Comparison of ENCODE assay signal across 19 mouse cellular contexts in genomic region chr6:83323652-83324419, GRCm38 (mm10). TPM values are rescaled to one million over a fixed set of nuclear protein-coding genes. Genes with fewer than 3 reads are reported as not detected.
DNase-seq lines count a peak whose midpoint lies in the region; ATAC-seq lines count a peak whose summit lies in the region.
"Had no signal": no experiment of that assay in that cellular context is flagged by ENCODE, and none has a peak within 500 bp of the region (broad histone marks: within the 10 kb centered on the region; RNA-seq: fewer than 3 reads in every experiment).

No protein-coding gene starts in this region.

- H3K9me3 ChIP-seq in liver, embryonic 15.5 days (replicated peaks): no peaks in the 10 kb centered on the region
- H3K9me3 ChIP-seq: heart, embryonic 12.5 days; hindbrain, embryonic 10.5 days; midbrain, embryonic 12.5 days had no signal

- 0 out of 2 replicates have a peak overlapping the region, but pooled peaks have one; percentile 20 for H3K4me3 ChIP-seq in liver, embryonic 15.5 days (replicated peaks)
- H3K4me3 ChIP-seq: heart, embryonic 12.5 days; hindbrain, embryonic 10.5 days; midbrain, embryonic 12.5 days had no signal

- peak overlapping the region; percentile 10 for H3K27ac ChIP-seq in liver, embryonic 15.5 days (replicated peaks)
- H3K27ac ChIP-seq: hindbrain, embryonic 10.5 days; midbrain, embryonic 12.5 days had no signal

- no peak overlapping the region; the same call in 1 of the 2 replicates for H3K9ac ChIP-seq in liver, embryonic 15.5 days
- H3K9ac ChIP-seq: heart, embryonic 12.5 days; midbrain, embryonic 12.5 days had no signal

- ATAC-seq in common myeloid progenitor, adult 5-6 weeks (replicated peaks; ENCODE audit: low read depth, poor library complexity, severe bottlenecking): peak; percentile 48
- no peak for ATAC-seq in liver, embryonic 15.5 days (ENCODE audit: insufficient read depth)
- ATAC-seq: CD4-positive, CD25-positive, alpha-beta regulatory T cell, adult 4 months; intestine, postnatal 0 days; lung, postnatal 0 days; Patski had no signal

- no peaks in the 10 kb centered on the region for H3K27me3 ChIP-seq in liver, embryonic 15.5 days
- H3K27me3 ChIP-seq: heart, embryonic 12.5 days; midbrain, embryonic 12.5 days; Patski had no signal

- H3K36me3 ChIP-seq in liver, embryonic 15.5 days (replicated peaks): peaks cover 15% of the 10 kb centered on the region
- H3K36me3 ChIP-seq: midbrain, embryonic 12.5 days had no signal

- DNase-seq in thymus, postnatal 0 days (ENCODE audit: low spot score): peak; percentile 9
- no peak for DNase-seq in thymus, postnatal 4 days
- no peak for DNase-seq in testis, postnatal 14 days (ENCODE audit: low spot score)
- no peak for DNase-seq in frontal cortex, adult 2 months (ENCODE audit: extremely low spot score in 1 of 2, low spot score in 1 of 2)
- no peak for DNase-seq in cerebellum, adult 18-20 months
- no peak for DNase-seq in right cerebral cortex, postnatal 4 days
- DNase-seq: cerebellum, adult 8-10 months; gastrocnemius, postnatal 25 days; kidney, postnatal 14 days; layer of hippocampus, adult 9-11 months had no signal

- 49% methylated on average over 8 of the region's 8 CpGs for WGBS in liver, embryonic 15.5 days (ENCODE audit: insufficient replicate concordance)

- peak overlapping the region; percentile 75 for H3K4me2 ChIP-seq in liver, embryonic 15.5 days
- H3K4me2 ChIP-seq: heart, embryonic 12.5 days; midbrain, embryonic 12.5 days had no signal

- H3K4me1 ChIP-seq in liver, embryonic 15.5 days (replicated peaks): peaks cover 38% of the 10 kb centered on the region

RNA-seq across cellular contexts. Expression of gene Mthfd2, which starts 1.9 kb away (rescaled TPM):
- polyA plus RNA-seq in thymus, postnatal 0 days (2015; fragmentation: Nextera tagmentation; extraction: Ambion mirVana): 40.7 and 48.6 TPM in 2 replicates
- 24.1 and 27.0 TPM in 2 replicates for total RNA-seq in common myeloid progenitor, adult 5-6 weeks (2017)
- polyA plus RNA-seq in liver, embryonic 15.5 days (2015; fragmentation: Nextera tagmentation; extraction: Ambion mirVana): 61.6 and 67.8 TPM in 2 replicates
- polyA plus RNA-seq in frontal cortex, adult 2 months (2012; rRNA removed): 6.3 and 6.9 TPM in 2 replicates

RNA-seq across cellular contexts. Expression of gene Mob1a, which starts 2.0 kb away (rescaled TPM):
- 71.5 and 73.4 TPM in 2 replicates for polyA plus RNA-seq in thymus, postnatal 0 days (2015; fragmentation: Nextera tagmentation; extraction: Ambion mirVana)
- 112 and 127 TPM in 2 replicates for total RNA-seq in common myeloid progenitor, adult 5-6 weeks (2017)
- 34.9 and 35.9 TPM in 2 replicates for polyA plus RNA-seq in liver, embryonic 15.5 days (2015; fragmentation: Nextera tagmentation; extraction: Ambion mirVana)
- polyA plus RNA-seq in frontal cortex, adult 2 months (2012; rRNA removed): 16.3 and 19.2 TPM in 2 replicates

RNA-seq across cellular contexts. Expression of gene Bola3, which starts 25.1 kb away (rescaled TPM):
- polyA plus RNA-seq in thymus, postnatal 0 days (2015; fragmentation: Nextera tagmentation; extraction: Ambion mirVana): 216 and 226 TPM in 2 replicates
- total RNA-seq in common myeloid progenitor, adult 5-6 weeks (2017): 89.1 and 97.5 TPM in 2 replicates
- polyA plus RNA-seq in liver, embryonic 15.5 days (2015; fragmentation: Nextera tagmentation; extraction: Ambion mirVana): 204 and 248 TPM in 2 replicates
- 41.8 and 73.9 TPM in 2 replicates for polyA plus RNA-seq in frontal cortex, adult 2 months (2012; rRNA removed)
